Mouse (Mus musculus) monocyte, adult 2 months (primary cell): ENCODE measurements around the gene Gadd45gip1.
A peak's percentile ranks its signal among the peaks of the same experiment; 100 is the strongest.

Source experiments
- DNase-seq, 2 experiments: peaks; one replicate each; pipeline ENCODE4 v3.0.0; 2022; ENCODE audit warnings: low spot score in 2 of 2, low read depth in 1 of 2

Gene Gadd45gip1

GRCm38 (mm10) chr8:84797256-84797797 lies 34.0 kb upstream of the Gadd45gip1 start:
- DNase-seq, result no peak

- no peak for DNase-seq
These were observed 33.4 kb upstream of the Gadd45gip1 start for GRCm38 (mm10) chr8:84797971-84798370.

GRCm38 (mm10) chr8:84798446-84799135 lies 32.7 kb upstream of the Gadd45gip1 start:
- DNase-seq, result no peak

DNA sequence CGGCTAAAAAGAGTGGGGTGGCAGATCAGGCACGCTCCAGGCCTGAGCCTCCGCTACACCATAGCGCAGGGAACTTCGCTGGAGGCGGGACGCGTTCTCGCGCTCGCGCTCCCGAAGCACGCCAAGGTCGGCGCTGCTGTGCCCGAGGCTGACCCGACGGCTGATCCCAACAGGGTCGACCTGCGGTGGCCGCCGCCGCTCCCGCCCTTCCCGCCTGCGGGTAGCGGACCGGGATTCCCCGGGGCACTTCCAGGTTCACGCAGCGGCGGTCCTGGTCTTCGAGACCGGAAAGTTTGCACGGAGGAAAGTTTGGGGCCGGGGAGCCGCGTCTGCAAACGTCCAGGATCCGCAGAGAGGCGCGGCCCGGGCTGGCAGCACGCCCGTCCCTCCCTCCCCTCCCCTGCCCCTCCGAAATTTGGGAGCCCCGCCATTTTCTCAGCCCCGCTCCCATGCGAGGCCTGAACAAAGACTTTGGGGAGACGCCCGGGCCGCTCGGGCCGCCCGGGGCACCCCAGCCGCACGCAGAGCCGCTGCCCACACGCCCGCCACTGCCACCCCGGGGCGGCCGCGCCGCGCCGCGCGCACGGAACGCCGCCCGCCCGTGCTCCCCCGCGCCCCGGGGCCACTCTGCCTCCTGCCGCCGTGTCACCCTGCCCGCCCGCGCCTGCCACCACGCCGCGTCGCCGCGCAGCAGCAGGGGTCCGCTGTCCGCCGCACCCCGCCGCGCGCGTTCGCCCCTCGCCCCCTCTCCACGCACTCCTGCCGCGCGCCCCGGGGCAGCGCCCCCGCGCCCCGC lies 32.0 kb upstream of the Gadd45gip1 start:
- peak in 1 of 2 experiments; percentile 33 for DNase-seq

DNA sequence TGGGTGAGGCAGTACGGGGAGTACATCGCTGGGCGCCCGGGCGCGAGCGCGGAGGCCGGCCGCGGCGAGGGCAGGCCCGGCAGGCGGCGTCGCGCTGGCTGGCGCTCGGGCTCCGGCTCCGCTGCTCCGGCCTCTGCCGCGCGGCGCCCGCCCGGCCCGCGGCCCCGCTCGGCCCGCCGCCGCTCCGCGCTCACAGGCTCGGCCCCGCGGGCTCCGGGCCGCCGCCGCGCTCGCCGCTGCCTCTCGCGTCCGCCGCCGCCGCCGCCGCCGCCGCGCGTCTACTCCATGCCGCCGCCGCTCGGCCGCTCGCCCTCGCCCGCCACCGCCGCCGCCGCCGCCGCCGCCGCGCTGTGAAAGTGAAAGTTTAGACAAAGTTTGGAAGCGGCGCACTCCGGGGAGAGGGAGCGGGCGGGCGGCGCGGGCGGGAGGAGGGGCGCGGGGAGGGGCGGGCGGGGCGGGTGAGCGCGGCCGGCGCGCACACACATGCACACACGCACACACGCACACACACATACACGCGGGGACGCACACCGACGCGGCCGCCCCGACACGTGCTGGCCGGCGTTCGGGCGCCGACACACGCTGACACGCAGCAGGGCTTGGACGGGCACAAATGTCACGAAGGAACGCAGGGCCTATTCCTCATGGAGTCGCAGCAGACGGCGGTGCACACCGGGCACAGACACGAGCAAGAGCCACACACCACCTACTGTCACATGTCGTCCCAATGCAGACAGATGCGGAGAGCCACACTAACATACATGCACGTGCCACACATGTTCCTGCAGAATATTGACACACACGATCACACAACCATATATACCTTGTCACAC lies 31.1 kb upstream of the Gadd45gip1 start, which contains the start of gene Nfix:
Gene Nfix, minus strand, starts transcription at position 346 of the 833 bp plus-strand sequence.
- peak in 1 of 2 experiments; percentile 21 for DNase-seq

GRCm38 (mm10) chr8:84806031-84806430 lies 25.3 kb upstream of the Gadd45gip1 start:
- no peak for DNase-seq

GRCm38 (mm10) chr8:84809109-84809940 lies 22.0 kb upstream of the Gadd45gip1 start:
- DNase-seq, result no peak

- DNase-seq, result no peak
These were observed 21.4 kb upstream of the Gadd45gip1 start for GRCm38 (mm10) chr8:84809941-84810280.

GRCm38 (mm10) chr8:84810896-84811295 lies 20.4 kb upstream of the Gadd45gip1 start:
- DNase-seq, result peak; percentile 86 to 92

GRCm38 (mm10) chr8:84811303-84811702 lies 20.0 kb upstream of the Gadd45gip1 start:
- no peak for DNase-seq

DNA sequence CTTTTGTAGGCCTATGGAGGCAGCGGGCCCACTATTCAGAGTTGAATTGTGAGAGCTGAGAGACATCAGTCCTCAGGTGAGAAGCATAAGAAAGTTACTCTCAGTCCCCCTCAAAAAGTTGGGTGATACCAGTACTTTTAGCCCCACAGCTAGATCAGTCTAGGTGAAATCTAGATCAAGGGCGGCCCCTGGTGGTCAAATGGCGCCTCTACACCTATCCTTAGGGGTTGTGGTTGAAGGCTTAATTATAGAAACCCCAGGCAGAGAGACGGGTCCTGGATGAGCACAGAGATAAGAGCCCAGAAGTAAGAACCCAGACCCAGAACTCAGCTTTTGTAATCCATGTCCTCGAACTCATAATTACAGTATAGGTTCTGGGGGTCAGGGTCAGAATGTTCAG lies 18.3 kb upstream of the Gadd45gip1 start:
- DNase-seq, result peak; percentile 48 to 72

DNA sequence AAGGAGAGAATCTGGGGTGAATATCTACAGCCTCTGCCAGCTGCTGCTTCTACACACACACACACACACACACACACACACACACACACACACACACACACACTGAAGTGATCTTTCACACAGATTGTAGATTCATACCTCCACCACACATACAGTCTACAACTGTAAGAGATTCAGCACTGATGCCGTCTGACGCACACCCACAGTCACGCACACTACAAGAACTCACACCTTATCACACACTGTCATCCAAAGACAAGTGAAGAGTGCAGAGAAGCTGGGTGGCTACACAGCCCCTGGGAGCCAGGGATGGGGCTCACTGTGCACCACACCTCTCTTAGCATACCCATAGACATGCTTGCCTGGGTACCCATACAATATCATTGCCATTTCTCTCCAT lies 17.5 kb upstream of the Gadd45gip1 start:
- no peak for DNase-seq

DNA sequence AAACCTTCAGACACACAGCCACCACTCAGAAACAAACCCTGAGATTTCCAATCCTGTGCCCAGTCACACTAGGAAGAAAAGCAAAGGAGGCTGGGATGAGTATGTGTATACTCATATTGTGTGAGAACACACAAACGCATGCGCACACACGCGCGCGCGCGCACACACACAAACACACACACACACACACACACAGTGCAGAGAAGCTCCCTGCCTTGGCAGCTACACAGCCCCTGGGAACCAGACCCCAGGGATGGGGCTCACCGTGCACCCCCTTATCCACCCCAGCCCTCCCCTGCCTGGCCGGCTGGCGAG lies 17.1 kb upstream of the Gadd45gip1 start:
- DNase-seq, result no peak

GRCm38 (mm10) chr8:84814555-84815441 lies 16.5 kb upstream of the Gadd45gip1 start:
- DNase-seq, result no peak

GRCm38 (mm10) chr8:84815547-84815946 lies 15.8 kb upstream of the Gadd45gip1 start:
- DNase-seq, result peak; percentile 86 to 96

GRCm38 (mm10) chr8:84816117-84816516 lies 15.2 kb upstream of the Gadd45gip1 start:
- DNase-seq, result no peak

DNA sequence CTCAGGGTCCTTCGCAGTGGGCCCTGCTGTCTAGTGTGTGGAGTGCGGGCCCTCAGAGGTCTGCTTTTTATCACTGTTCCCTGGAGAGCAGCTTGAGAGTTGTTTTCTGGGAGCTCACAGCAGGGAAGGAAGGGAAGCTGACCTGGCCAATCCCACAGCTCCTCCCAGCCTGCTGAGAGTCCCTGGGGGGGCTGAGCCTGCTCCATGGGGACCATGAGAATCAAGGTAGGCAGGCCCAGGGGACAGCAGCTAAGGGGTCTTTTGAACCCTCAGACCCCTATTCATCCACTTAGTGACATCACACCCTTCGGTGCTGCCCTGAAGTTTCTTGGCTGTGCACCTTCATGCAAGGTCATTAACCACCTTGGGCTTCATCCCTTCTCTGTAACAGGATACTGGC lies 8.6 kb upstream of the Gadd45gip1 start, which contains the start of gene Dand5:
Gene Dand5, minus strand, starts transcription at position 101 of the 400 bp plus-strand sequence.
- DNase-seq, result no peak

- DNase-seq, result no peak
These were observed 7.7 kb upstream of the Gadd45gip1 start for GRCm38 (mm10) chr8:84823653-84824052.

DNA sequence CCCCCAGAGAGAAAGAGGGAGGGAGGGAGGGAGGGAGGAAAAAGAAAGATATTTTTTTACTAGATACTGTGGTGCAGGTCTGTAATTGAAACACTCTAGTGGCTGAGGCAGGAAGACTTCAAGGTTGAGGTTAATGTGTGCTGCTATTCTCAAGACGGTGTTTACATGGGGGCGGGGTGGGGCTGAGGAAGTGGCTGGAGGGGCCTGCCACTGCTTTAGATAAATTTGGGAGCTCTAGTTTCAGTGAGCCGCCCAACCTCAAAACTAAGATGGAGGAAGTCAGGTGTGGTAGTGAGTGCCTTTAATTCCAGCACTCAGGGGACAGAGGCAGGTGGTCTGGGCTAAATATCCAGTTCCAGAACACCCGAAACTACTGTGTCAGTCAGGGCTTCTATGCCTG lies 5.7 kb upstream of the Gadd45gip1 start:
- DNase-seq, result no peak
